Mouse (Mus musculus) layer of hippocampus, postnatal 36 days (tissue): ENCODE data around the gene Fbln1. TPM values are rescaled to one million over a fixed set of nuclear protein-coding genes. Genes with fewer than 3 reads are reported as not detected.

Experiments used
- DNase-seq, 2 experiments: peaks; one replicate each; pipeline ENCODE4 v3.0.0; 2022
- total RNA-seq, 2 experiments: library from RNA; stranded (reverse); gene quantifications; 2 replicates each; pipeline ENCODE4 v1.2.3; 2021

The Fbln1 gene
- 10 to 100 TPM in 1 of 2 experiments, 1 to 10 TPM in 1; 9.7 to 16.6 TPM for total RNA-seq

DNA sequence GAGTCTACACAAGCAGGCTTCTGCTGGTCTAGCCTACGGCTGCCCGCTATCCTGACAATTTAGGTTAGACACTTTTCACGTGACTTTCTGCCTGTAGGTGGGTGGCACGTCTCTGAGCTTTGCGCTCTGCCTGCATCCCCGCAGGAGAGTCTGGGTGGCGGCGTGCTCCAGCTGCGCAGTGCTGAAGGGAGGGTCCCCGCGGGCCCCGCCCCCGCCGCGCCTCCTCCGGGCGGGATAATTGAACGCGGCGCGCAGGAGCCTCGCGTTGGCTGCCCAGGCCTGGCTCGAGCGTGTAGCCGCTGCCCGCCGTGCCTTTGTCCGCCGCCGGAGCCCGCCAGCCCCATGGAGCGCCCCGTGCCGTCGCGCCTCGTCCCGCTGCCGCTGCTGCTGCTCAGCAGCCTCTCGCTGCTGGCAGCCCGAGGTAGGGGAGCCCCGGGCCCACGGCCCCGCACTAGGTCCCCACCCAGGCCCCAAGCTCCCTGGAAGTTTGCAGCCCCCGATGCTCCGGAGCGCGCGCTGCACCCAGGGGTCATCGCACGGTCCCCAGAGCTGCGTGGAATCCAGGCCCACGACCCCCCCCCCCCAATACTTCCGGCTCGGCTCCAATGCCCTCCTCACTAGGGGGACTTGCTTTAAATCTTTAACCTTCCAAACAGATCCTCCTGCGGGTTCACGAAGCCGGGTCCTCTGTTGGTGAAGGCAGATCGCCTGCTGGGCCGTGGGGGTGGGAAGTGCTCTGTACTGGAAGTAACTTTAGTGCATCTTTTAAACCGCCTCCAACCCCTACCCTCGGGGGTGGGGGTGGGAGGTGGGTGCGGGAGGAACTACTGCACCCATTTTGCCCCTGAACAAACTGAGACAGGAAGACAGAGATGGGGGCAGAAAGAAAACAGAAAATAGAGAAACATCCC lies at the start of gene Fbln1:
Gene Fbln1 (plus strand): TSS at position 158 of the 911 bp plus-strand sequence.
- peak; percentile 63 to 69 for DNase-seq

DNA sequence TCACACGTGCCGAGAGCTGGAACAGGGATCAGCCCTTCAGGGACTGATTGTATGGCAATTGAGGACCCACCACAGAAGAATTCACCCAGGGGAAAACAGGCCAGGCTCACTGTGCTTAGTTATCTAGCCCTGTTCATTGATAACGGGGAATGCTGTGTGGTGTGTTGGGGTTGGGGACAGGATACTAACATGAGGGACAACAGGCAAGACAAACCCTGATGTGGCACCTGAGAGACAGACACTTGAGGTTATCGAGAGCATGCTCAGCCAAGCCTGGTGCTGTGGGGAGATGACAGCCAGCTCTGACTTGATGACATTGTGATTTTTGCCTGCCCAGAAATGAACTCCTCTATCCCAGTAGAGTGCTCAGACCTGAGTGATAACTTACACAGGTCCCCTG lies 49.6 kb upstream of the Fbln1 start:
- no peak for DNase-seq

DNA sequence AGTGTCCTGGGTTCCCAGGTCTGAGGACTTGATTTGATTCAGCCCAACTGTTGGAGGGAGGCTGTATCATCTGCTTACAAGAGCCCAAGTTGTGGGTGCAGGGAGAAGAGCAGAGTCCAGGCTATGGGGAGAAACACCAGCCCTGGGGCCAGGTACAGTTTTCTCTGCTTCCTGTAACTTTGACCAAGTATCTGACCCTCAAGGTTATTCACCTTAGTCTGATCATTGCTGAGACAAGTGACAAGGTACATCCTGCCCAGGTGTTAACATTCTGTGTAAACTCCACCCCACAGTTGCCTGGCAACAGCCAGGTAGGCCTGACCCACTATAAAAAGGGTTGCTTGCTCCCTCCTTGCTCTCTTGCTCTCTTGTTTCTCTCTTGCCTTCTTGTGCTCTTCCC lies 44.3 kb upstream of the Fbln1 start:
- no peak for DNase-seq

DNA sequence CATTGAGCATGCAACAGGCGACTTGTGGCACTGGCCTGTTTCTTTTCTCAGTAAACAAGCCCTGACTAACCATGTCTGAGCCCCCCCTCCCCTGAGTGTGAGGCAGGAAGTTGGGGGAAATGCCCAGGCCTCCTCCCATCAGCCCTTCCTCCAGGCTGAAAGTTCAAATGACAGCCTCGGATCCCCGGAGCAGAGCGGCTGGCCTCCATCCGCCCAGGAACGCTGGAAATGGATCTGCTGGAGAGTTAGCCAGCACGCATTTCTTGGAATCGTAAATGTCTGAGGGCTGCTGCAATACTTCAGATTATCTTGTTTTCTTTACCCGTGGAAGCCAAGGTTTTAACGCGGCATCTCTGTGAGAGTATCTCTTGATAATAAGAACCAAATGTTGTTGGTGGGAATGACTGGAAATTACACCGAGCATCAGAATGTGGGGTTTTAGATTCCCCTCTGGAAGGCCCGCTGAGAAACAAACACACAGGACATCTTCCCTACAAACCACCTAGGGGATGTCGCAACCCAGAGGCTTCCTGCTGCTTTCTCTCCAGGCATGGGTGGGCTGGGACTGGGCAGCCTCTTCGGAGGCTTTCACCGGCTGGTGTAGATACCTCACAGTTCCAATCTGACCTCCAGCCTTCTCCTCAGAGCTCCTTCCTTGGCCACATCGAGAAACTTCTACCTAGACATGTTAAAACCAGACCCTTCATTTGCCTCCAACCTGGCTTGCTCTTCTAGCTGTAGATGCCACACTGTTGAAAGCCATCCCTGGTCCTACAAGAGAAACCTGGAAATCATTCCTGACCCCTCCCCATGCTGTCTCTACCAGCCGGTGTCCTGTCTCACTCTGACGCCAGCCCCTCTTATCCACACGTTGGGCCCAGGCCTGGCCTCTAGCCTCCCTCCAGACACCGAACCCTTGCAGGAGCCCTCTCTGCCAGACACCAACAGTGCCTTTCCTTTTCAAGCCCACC lies 42.8 kb upstream of the Fbln1 start:
- no peak for DNase-seq

DNA sequence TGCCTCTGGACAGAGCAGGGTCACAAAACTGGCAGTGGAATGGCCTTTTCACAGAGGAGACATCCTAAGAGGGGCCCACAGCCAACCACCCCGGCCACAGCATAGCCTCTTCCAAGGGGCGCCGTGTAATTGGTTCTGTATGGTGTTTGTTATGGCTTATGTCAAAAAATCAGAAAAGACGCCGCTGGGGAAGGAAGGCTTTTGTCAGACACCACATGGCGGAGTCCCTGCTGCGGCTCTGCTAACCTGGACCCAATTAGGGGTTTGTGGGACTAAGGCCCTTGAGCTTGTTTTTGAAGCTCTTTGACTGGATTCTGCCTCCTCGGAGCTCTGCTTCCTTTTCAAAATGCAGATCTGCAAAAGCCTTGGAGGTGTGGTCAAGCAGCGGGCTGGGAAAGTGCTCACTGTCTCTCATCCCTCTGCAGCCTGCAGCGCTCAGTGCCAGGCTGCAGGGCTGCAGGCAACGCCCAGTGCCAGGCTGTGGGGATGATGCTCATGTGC lies 39.3 kb upstream of the Fbln1 start:
- no peak for DNase-seq

DNA sequence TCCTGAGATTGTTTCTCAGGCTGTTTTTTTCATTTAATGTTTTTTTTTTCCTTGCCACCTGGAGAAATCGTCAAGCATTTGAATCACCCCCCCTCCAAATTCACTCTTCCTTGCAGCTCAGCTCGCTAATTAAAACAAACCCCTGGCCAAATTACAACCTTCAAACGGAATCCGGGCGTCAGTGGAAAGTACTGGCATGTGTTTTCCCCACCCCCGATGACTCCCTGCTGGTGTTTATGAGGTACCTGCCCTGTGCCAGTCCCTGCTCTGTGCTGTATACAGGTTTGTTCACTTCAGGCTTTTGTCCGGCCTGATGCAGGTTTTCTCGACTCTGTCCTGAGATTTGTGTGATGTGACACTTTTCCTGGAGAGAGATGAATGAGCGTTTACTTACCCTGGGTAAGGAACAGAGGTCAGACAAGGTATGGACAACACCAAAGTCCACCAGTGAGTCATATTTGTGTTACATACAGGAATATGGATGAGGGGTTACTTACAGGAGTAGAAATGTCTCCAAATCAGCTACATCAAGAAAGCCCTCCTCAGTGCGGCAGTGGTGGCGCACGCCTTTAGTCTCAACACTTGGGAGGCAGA lies 38.6 kb upstream of the Fbln1 start:
- no peak for DNase-seq

DNA sequence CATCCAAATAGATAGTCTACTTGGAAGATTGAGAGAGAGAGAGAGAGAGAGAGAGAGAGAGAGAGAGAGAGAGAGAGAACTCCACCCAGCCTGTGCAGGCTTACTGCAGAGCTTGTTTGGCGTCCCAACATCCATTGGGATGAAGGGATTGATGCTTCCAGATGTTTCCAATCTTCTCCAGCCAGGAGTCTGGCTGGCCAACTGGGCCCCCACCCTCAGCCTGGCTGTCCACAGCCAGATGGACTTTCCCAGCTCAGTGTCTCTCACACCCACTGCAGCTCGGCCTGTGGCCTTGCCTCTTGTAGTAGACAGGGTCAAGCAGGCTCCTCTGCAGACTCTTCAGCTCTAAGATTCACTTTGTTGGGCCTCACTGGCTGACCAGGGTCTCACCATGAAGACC lies 33.7 kb upstream of the Fbln1 start:
- DNase-seq: no peak

DNA sequence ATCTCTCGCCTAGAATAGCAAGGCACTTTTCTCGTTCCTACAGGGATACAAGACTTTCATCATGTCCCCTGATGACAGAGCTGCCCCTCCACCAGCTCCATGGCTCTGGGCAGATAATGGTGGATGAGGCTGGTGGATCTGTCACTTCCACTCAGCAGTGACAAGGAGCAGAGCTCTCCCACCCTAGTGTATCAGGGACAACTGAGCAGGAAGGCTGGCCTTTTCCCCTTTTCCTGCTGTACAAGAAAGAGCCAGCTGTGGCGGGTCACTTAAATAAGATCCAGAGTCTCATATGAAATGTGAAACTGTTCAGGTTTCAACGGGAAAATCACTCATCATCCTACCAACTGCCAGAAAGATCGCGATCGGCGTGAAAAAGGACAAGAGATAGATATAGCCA lies 32.3 kb upstream of the Fbln1 start:
- no peak for DNase-seq

DNA sequence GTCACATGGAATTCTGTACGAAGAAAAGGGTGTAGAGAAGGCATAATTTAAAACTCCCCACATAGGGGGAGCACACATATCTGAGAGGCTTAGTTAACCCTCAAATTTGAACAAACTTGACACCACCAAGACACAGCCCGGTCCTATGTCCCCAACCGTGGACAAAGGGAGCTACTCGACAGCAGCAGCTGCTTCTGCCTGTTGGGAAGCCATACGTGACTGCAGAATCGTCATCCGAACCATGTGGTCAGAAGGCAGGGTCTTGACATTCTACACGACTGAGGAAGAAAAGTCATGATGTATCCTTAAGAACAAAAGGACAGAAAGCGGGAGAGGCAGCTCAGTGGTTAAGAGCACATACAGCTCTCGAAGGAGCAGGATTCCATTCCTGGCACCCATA lies 31.7 kb upstream of the Fbln1 start:
- DNase-seq: no peak

DNA sequence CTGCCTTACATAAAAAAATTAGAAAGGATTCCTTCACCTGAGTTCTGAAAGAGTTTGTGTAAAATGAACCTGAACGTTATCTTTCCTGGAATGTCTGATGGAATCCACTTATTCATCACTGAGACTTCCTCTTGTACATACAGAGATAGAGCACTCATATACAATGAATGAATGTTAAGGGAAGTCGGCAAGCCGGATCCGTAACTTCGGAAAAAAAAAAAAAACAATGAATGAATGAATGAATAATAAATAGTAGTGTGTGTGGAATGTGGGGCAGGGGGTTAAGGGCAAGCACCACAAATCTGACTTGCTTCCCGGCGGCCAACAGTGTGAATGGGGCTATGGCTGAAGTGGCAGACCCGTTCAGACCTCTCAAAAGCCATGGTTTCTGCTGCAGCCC lies 28.2 kb upstream of the Fbln1 start:
- no peak for DNase-seq

DNA sequence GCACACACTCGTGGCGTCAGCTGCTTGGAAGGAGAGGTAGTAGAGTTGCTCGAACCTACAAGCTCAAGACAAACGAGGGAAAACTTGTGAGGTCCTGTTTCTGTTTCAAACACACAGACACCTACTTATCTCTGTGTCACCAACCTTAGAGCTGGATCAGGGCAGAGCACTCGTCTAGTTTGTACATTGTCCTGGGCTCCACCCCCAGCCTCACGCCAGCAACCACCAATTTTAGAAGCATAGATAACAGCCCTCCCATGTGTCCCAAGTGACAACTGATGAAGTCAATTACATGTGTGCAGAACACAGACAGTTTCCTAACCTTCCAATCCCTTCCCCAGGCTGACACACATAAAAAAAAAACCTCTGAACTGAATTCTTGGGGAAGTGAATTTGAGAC lies 27.6 kb upstream of the Fbln1 start:
- no peak for DNase-seq

DNA sequence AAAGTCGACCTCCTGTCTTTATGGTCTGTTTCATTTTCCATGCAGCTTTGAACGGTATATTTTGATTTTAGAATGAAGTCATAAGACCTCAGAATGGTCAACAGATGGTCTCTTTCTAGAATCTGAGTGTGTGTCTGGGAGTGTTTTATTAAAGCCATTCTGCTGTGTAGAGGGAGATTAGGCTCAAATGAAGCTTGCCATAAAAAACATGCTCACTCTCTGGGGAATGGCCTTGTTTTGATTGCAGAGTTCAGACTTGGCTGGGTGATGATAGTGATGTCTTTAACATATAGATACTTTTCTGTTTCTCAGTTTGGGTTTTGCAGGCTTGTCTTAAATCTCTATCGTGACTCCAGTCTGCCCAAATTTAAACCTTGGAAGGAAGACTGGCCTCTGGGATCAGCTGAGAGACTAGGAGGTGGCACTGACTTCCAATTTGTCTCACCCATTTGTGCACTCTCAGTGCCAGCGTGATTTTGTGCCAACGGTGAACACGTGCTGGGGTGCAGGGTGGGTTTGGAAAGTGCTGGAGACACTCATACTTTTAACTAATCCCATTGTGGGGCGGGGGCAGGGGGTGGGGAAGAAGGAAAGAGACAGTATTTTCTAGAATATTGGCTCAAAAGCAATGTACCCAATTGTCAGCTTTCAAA lies 26.1 kb upstream of the Fbln1 start:
- DNase-seq: no peak

DNA sequence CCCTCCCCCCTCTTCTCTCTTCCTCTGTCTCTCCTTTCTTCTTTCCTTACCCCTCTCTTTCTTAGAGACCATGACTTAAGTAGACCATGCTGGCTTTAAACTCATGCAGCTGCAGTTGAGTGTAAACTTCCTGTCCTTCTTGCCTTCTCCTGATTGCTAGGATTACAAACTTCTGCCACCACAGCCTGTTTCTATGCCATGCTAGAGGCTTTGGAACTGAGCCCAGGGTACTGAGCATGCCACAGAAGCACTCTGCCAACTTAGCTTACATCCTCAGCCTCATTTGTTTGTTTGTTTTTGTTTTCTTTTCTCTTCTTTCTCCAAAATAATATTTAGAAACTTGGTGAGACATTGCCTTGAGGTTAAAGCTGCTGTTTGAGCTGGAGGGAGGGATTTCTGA lies 25.4 kb upstream of the Fbln1 start:
- no peak for DNase-seq

DNA sequence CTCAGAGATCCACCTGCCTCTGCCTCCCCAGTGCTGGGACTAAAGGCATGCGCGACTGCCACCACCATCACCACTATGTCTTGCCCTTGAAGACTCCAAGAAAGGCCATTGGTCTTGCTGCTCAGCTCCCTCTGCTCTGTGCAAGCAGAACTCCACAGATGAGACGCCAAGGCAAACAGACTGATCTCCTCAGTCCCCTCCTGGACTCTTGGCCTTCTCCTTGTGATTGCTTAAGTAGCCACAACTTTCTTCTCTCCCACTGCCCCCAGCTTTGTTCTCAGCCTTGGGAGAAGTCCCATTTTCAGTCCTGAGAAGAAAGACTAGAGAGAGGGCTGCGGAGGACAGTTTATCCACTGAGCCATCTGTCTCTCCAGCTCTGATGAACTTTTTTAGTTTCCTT lies 23.7 kb upstream of the Fbln1 start:
- no peak for DNase-seq

DNA sequence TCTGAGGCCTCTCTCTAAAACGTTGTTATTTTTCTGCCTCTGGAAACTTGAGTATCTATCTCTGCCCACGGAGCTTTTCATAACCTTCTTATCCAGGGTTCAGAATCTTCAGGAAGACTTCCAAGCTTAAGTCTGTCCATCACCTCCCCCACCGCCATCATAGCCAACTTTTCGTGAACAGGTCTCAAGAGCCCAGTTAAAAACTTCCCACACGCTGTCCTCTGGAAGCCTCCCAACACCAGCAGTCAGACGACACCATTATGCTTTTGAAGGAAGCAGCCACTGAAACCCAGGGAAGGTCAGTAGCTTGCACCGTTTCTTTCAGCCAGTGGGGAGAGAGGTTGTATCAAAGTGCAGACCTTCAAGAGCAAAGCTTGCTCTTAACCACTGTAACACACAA lies 18.8 kb upstream of the Fbln1 start:
- DNase-seq: no peak

DNA sequence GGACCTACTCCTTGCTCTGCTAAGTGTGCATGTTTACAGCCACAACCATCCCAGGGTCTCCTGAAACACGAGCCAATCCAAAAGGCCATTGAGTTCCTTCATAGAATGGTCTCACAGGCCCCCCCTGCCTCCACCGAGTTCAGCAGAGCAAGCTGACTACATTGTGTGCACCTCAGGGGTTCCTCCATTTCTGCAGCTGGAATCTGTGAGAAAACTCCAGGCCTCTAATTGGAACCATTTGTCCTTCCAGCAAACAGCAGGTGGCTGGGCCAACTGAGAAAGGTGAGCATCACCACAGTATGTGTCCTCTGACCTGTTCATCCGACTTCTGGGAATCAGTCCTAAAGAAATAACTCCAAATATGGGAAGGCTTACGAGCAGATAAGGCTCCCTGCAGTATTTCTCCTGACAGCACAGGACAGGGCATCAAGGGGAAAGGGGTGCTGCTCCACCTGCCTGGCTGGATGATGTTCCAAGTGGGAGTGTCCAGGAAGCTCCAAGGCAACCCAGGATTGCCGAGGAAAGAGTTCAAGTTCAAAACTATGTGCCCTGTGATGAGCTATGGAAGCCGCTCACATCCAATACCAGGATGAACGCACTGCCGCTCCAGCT lies 17.5 kb upstream of the Fbln1 start:
- DNase-seq: no peak

DNA sequence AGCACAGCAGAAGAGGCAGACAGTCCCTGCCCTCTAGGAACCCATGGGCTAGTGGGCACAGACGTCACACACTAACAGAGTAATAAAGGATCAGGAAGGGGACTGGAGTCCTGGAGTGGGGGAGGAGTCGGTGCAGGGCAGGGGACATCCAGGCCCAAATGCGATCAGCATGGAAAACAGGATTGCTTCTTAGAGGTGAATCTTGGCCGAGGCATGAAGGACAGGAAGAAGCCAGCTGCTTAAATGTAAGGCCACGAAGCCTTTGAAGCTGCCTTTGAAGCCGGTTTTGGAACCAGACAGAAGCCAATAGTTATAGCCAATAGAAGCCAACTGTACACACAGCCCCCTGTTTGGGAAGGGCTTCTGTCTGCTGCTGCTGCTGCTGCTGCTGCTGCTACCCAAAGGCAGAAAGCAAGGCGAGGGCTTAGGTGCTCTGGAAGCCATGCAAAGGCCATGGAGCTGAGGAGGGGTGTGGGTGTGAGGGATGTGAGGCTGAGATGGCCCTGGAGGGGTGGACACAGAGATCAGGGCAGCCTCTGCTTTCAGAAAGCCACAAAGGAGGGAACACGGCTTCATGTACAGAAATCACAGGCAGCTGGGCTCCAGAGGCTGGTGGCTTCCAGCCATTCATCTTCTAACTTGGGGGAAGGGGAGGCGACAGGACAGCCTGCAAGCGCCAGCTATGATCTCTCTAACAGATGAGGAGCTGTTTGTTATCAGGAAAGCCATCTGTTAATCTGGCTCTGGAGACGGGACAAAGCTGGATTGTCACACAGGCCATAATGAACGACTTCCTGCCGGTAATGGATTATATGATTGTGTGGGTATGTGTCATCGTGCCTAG lies 5.1 kb upstream of the Fbln1 start:
- DNase-seq: peak; percentile 35 to 38

DNA sequence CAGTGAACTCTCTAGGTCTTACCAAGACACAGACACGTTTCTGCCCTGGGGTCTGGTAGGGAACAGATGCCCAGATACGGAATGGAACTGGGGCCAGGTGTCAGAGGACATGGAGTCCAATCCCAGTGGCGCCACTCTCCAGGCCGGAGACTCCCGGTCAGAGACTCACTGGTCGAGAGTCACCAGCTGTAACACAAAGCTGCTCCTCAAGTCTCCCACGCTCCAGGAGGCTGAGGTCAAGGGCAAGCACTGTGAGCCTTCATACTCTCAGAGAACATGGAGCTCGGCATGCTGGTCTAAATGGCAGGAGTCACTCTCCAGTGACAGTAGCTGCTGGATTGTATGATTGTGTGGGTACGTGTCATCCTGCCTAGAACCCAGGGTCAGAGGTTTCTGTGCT lies 3.5 kb upstream of the Fbln1 start:
- DNase-seq: no peak

DNA sequence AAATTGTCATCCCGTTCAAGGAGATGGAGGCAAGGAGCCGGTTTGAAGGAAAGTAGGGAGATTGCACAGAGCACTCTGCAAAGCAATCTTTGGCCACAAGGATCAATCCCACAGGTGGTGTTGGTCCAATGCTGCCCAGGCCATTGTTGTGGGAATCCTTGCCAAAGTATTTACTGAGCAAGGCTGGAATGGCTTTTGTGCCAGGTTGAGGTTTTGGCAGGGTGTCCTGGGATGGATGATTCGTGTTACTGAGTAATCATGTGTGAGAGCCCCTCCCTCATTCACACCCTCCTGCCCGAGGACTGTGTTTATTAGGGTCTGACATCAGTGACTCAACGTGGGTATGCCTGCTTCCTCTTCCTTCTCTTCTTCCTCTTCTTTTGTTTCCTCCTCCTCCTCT lies 3.0 kb upstream of the Fbln1 start:
- no peak for DNase-seq

DNA sequence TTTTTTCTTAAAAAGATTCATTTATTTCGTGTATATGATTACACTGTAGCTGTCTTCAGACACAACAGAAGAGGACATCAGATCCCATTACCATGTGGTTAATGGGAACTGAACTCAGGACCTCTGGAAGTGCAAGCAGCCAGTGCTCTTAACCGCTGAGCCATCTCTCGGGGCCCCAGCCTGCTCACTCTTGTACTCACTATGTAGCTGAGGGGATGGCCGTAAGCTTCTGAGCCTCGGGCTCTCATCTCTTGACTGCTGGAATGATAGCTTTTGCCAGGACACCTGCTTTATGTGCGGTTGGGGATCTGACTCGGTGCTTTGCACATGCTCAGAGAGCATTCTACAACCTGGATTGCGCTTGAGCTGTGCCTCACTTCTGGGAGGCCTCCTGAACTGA lies 1.4 kb upstream of the Fbln1 start:
- no peak for DNase-seq

DNA sequence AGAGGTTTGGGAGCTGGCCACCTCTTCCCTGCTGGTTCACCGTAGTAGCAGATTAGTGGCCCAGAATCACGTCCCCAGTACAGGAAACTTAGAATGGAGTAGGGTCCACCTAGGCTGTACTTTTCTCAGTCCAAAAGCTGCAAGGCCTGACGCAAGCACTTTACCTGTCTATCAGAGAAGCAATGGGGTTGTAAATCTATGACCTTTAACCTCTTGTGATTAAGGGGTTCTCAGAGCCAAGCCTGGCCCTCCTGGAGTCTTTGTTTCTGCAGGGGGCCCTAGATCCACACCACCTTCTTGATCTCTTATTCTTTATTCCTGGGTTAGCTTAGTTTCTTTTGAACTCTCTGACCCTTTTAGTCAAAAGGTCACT lies 940 bp downstream of the Fbln1 start:
- no peak for DNase-seq
